Mouse (Mus musculus): ENCODE data around the gene Fcgr3. TPM values are rescaled to one million over a fixed set of nuclear protein-coding genes. Genes with fewer than 3 reads are reported as not detected.
A peak's percentile ranks its signal among the peaks of the same experiment; 100 is the strongest.

The Fcgr3 gene
- total RNA-seq (2015) (499 and 513 TPM in 2 replicates), total RNA-seq (2017) (540 and 572 TPM in 2 replicates)

DNA sequence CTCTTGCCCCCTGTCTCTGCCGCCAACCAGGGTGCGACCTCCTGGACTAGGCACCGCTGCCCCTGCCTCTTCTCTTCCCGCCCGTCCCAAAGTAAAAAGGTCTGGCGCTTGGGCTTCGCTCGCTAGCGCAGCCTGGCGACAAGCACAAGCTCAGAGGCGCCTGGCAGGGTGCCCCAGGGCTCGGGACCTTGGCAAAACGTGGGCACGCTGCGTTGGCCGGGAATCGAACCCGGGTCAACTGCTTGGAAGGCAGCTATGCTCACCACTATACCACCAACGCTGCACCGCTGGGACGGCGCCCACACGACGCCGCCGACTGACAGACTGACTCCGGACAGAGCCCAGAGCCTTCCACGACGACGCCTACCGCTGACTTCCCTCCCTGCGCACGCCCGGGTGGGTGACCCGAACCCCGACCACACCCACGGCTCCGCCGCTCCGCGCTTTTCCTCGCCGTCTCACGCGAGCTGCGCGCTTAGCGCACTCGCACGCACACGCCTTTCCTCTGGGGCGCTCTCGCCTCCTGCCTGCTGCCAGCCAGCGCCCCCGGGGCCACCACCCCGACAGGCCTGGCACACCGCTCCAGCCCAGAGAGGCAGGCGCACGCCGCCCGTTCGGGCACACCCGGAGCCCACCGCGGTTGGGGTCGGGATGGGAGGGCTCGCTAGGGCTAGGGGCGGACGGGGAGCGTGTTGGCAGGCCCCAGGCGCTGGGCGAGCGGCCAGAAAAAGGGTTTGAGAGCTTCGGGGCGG lies at the start of gene Fcgr3:
Gene Fcgr3, minus strand, starts transcription at position 445 of the 752 bp plus-strand sequence.
- ATAC-seq (ENCODE audit: poor library complexity, severe bottlenecking): peak; percentile 50

DNA sequence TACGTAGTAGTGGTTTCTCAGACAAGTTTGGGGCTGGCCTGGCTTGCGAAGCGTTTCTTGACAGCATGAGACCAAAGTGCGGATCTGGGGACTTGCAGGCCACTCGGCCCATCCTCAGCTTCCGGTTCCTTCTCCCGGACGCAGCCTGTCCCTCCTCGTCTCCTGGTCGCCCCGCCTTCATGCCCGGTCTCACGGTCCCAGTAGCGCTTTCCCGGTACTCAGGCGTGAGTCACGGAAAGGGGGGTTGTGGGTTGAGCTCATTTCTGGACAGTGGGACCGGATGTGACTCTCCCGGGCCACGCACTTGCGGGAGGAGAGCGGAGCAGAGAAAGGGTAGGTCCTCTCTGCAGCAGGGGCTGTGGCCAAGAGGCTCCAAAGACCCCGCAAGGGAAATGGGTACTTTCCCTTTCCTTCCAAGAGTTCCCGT lies 49.2 kb upstream of the Fcgr3 start, which contains the start of gene Cfap126:
Gene Cfap126, plus strand, starts transcription at position 46 of the 427 bp plus-strand sequence.
- peak; percentile 67 for ATAC-seq (ENCODE audit: poor library complexity, severe bottlenecking)

DNA sequence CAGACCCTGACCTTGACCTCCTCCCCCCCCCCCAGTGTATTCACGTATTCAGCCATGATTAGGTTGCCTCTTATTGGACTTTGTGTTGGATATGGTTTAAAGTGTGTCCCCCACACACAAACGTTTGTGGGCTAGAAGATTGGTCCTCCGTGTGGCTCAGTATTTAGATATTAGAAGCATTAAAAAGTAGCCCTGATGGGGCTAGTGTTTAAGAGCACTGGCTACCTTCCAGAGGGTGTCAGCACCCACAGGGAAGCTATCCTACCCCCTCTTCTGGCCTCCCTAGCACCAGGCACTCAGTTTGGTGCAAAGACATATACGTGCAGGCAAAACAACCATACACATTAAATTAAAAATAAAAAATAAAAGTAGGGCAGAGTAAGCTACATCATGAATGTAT lies 48.3 kb upstream of the Fcgr3 start:
- ATAC-seq (ENCODE audit: poor library complexity, severe bottlenecking): no peak

DNA sequence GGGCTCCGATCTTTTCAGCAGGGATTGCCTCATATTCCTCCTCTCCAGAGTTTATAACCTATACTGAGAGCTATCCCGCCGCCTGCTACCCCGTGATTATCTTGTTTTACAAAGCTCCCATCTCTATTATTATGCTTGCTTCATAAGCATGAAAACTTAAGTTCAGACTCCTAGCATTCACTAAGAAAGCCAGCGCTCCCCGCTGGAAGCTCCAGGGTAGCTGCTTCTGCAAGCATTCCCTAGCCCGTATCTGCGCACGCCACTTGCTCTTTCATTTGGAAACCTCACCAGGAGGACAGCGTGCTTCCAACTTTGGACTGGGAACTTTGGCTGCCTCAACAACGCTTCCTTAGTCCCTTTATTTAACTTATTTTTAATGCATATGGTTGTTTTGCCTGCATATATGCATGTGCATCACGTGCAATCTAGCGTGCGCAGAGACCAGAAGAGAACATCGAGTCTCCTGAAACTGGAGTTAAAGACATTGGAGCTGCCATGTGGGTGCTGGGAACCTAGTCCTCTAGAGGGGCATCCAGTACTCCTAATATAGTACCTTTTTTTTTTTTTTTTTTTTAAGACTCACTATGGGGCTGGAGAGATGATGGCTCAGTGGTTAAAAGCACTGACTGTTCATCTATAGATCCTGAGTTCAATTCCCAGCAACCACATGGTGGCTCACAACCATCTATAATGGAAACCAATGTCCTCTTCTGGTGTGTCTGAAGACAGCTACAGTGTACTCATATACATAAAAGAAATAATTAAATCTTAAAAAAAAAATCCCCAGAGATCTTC lies 47.2 kb upstream of the Fcgr3 start:
- peak; percentile 17; the same call in 1 of the 2 replicates for ATAC-seq (ENCODE audit: poor library complexity, severe bottlenecking)

DNA sequence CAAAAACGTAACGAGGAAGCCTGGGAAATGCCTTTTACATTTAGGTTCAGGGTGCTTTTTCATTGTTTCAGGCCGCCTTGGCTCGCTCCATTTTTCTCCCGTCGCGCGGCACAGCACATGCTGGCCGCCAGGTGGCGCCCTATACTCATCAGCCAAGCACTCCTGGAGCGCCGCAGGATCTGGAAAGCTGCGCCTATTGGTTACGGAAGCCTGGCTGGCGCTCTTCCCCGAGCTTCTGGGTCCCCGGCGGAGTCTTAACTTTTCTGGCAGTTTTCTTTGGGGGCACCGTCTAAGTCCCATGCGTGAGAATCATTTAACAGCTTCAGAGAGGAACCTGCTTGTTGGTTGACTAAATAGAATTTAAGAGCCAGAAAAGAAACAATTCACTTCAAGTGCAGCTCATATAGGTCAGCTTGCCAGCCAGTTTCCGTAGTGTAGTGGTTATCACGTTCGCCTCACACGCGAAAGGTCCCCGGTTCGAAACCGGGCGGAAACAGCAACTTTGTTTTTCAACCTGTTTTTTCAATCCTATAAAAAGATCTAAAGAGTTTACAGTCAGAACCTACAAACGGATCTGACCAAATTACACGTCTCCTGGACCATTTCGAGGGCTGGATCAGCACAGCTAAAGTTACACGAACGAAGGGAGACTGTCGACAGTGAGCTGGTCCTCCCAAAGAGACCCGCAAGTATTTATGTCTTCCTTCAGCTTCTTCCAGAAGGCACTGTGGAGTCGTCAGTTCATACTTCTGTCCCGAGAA lies 46.5 kb upstream of the Fcgr3 start:
- peak; percentile 84 for ATAC-seq (ENCODE audit: poor library complexity, severe bottlenecking)

DNA sequence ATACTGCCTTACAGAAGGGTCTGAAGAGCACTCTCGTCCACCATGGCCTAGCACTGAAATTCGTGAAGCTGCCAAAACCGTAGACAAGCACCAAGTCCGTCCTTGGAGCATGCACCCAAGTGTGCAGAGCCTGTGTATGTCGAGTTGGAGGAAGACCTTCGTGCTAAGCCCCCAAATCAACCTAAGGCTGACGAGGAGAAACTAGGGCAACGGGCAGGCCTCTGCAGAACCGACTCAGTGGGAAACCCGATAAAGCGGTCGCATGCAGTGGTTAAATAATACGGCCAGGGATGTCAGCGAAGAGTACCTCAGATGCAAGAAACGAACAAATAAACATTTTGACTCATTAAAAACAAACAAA lies 45.9 kb upstream of the Fcgr3 start:
- no peak for ATAC-seq (ENCODE audit: poor library complexity, severe bottlenecking)

DNA sequence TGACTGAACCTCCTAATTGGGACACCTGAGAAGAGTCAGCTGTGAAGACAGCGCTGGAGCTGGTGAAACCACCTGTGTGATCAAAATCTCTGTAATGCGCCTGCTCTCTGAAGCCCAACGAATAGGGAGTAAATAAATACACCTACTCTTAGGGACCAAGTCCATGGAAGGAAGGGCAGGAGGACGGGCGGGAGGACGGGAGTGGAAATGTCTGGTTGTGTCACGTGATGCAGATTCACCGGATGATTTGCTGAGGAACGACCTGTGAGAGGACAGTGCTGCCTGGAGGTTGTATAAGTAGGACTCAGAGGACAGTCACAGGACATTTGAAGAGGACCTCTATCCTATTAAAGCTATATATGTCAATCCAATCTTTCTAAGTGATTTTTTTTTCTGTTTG lies 44.9 kb upstream of the Fcgr3 start:
- no peak for ATAC-seq (ENCODE audit: poor library complexity, severe bottlenecking)

DNA sequence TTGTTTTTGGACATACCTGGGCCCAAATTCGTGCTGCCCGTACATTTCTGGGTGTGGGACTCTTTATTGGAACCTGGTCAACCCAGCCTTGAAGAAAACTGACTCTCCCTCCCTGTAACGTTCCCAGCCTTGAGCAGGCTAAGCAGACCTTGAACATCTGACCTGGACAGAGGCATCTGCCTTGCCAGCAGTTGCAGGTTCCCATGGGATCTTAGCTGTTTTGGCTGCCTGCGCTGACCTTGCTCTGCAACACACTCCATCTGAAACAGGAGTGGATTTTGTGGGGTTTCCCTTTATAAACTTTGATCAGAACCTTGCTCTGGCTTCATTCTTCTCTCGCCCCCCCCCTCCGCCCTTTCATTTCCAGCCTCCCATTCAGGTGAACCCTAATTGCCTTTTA lies 40.5 kb upstream of the Fcgr3 start:
- no peak for ATAC-seq (ENCODE audit: poor library complexity, severe bottlenecking)

DNA sequence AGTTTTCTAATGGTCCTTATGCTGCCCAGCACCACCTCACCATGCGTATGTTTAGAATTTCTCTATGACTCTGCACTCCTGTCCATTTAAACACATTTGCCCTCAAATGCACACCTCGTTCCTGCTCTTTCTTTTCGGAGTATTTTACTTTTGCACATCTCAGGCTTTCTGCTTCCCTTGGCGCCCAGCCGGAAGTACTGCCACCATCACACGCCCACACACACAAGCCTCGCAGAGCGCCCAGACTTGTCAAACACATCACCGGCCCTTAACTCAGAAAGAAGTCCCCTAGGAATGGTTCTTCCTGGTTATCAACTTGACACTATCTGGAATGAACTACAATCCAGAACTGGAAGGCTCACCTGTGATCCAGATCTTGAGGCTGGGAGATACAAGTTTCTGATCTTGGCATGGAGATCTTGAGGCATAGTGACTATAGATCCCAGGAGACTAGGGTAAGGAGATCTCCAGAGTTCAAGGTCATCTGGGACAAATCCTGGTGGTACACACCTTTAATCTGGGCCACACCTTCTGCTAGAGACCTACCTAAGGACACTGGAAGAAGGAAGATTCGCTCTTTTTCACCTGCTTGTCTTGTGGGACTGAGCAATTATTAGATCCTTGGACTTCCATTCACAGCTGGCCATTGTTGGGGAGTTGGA lies 38.6 kb upstream of the Fcgr3 start:
- ATAC-seq (ENCODE audit: poor library complexity, severe bottlenecking): peak; percentile 29

DNA sequence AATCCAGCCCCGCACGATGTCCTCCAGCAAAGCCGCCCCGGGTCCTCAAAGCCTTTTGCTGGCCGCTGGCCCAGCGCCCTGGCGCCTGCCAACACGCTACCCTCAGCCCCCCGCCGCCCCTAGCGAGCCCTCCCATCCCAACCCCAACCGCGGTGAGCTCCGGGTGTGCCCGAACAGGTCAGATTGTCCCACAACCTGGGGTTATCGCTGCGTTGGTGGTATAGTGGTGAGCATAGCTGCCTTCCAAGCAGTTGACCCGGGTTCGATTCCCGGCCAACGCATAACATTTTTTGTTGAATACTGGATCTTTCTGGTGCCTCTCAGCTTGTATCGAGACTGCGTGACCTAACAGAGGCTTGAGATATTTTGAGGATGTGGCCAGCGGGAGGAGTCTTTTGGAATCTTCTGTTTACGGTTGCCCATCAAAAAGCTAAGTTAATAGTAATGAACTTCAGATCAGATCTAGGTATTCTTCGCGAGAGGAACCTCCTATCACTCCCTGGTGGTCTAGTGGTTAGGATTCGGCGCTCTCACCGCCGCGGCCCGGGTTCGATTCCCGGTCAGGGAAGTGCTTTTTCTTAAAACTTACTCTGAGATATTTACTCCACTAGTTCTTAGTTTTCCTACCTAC lies 37.9 kb upstream of the Fcgr3 start:
- ATAC-seq (ENCODE audit: poor library complexity, severe bottlenecking): peak; percentile 65

DNA sequence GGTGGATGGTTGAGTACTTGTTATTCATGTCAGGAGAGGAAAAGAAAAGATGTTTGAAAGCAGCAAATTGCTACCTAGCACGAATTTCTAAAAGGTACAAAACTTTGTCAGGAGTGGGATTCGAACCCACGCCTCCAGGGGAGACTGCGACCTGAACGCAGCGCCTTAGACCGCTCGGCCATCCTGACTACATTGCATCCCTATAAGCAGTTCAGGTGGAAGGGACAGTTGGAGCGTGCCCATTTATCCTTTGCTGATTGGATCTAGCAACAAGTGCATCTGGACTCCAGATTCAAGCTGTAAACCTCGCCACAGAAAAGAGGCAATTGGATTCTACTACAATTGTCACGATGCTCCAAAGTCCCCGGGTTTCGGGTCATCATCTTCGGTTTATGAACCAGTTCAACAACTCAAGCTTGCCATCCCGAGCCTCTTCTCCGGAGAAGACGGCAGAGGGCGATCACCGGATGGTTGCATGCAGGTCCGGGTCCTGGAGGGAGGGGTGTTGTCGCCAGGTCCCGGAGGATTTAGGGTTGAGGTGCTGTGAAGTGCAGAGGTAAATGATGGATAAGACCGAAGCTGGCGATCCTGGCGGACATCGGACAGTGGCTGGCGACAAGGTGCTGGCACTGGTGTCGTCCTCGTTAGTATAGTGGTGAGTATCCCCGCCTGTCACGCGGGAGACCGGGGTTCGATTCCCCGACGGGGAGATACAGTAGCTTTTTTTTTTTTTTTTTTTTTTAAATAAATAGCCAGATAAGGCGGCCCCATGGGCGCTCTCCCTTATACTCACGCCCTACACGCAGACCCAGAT lies 37.2 kb upstream of the Fcgr3 start:
- peak; percentile 71 for ATAC-seq (ENCODE audit: poor library complexity, severe bottlenecking)

DNA sequence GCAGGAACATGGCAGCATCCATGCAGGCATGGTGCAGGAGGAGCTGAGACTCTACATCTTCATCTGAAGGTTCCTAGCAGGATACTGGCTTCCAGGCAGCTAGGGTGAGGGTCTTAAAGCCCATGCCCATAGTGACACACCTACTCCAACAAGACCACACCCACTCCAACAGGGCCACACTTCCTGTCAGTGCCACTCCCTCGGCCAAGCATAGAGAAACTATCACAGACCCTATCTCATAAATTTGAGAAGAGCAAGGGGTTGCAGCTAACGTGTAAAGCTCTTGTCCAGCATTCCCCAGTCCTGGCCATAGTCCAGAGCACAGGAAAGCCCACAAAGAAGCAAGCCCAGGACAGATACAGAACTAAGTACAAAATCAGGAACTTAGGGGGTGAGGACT lies 36.3 kb upstream of the Fcgr3 start:
- ATAC-seq (ENCODE audit: poor library complexity, severe bottlenecking): no peak

DNA sequence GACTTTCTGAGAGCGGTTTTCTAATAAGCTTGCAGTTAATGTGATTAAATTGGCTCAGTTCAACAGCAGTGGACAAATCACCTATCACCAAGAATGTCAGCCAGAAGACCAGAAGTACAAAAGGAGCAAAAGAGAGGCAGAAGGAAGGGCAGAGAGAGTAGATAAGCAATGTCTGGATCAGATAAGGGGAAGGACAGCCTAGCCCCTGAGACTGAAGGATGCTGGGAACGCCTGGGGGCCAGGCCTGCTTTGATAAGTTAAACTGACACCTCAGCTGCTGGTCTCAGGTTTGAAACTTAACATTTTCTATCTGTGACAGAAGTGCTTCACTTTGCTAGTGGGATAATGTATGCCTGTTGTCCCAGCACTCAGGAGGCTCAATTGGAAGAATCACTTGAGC lies 32.9 kb upstream of the Fcgr3 start:
- no peak for ATAC-seq (ENCODE audit: poor library complexity, severe bottlenecking)

DNA sequence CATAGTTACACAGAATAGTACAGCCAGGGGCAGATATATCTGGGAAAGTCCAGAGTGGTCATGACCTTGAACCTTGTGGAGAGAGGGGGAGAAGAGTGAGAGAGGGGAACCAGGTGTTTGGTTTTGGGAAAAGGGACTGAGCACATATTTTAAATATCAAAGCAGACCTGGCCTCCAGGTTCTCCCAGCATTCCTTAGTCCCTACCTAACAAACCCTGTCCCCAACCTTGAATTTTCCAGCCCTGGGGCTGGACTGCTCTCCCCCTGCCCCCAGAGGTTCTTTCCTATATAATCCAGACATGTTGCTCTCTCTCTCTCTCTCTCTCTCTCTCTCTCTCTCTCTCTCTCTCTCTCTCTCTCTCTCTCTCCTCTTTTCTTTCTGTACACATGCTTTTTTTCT lies 32.4 kb upstream of the Fcgr3 start:
- no peak for ATAC-seq (ENCODE audit: poor library complexity, severe bottlenecking)

DNA sequence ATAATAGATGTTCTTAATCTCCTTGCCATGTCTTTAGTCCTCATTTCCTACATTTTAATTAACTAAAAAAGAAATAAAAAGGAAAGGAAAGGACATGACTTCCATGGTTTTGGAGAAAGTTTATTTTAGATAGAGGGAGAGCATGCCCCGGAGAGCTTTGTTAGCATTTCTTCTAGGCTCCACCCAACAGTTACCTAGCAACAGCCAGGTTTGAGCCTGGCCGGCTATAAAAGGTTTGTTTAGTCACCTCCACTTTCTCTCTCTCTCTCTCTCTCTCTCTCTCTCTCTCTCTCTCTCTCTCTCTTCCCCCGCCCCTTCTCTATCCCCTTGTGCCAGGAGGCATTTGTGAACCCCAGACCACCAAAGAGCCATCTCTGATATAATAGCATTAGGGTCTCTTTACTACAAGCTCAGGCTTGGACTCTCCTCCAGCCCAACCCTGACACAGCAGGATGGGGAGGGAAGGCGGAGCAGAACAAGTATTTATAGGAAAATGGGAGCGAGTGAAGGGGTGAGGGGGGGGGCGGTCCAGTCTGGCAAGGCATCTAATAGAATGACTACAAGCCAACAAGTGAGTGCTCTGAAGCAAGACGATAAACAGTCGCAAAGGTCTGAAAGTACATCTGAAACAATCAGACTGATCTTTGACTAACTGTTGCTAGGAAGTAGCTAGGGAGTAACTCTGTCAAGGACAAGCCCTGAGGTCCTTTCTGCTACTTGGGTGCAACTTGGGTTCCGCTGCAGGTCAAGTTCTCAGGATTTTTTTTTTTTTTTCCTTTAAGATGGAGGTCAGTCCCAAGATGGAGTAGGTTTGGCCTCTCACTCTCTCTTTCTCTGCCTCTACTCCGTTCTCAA lies 31.6 kb upstream of the Fcgr3 start:
- ATAC-seq (ENCODE audit: poor library complexity, severe bottlenecking): no peak

DNA sequence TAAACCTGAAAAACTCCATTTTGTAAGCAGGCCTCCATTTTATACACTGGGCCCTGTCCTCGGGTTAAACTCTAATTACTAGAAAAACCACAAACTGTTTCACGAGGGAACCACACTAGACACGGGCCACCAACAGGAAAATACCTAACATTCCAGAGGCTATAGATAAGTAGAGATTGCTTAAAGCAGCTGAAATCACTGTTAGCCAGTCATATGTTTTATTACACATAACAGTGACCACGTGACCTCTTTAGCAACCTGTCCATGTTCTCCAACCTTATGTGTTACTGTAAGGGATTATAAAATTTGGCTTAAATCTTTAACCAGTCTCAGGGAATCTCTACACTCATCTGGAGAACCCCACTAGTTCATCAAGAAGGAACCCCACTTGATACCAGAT lies 29.7 kb upstream of the Fcgr3 start:
- ATAC-seq (ENCODE audit: poor library complexity, severe bottlenecking): no peak

DNA sequence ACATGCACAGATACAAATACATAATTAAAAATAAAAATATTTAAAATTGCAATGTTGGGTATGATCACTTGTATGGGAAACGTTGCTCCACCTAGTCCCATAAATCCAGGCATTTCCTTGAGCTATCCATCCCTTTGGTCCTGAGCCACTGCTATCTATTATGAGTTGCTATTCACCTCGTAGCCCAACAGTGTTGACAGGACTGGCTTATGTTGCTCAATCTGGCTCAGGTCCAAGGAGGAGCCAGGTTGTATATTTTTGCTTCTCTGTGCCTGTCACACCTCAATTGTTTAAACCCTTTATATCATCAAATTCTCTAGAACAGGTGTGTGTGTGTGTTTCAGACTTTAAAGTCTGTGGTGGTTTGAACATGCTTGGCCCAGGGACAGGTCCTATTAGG lies 26.0 kb upstream of the Fcgr3 start:
- ATAC-seq (ENCODE audit: poor library complexity, severe bottlenecking): no peak

DNA sequence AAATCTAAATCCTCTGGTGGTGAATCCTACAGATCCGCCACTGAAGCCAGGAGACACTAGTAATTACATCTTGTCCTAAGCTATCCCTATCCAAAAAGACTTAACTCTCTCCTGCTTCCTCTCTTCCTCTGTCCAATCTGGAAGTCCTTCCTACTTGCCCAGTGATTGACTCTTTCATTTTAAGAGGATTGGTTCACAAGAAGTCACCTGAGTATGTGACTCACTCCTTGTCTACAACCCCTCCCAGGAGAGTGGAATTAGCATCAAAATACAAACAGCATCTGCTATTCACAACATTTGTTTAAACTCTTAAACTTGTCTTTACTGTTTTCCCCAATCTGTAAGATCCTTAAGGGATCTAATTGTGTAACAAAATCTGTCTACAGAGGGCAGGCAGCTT lies 25.2 kb upstream of the Fcgr3 start:
- ATAC-seq (ENCODE audit: poor library complexity, severe bottlenecking): no peak

Data from megakaryocyte, adult 5-6 weeks (primary cell).